Mouse (Mus musculus): Measurements from ENCODE around the gene Arl5c. TPM values are rescaled to one million over a fixed set of nuclear protein-coding genes. Genes with fewer than 3 reads are reported as not detected.

The Arl5c gene
- polyA plus RNA-seq (2015; fragmentation: Nextera tagmentation; extraction: Ambion mirVana) = 6.2 and 8.0 TPM in 2 replicates

GRCm38 (mm10) chr11:97995564-97996288 is at the start of gene Arl5c:
TSS of gene Arl5c (minus strand) at chr11:97996181.
- 0 out of 2 replicates have a peak within 1 kb of the TSS, but pooled peaks have one; percentile 10 for H3K27ac ChIP-seq (ENCODE audit: low read length)
- H3K9ac ChIP-seq (ENCODE audit: low read length) = peak within 1 kb of the TSS; percentile 63

GRCm38 (mm10) chr11:98045596-98045995 is 49.6 kb upstream of the Arl5c start:
- Histone ChIP-seq H3K4me2 (ENCODE audit: low read depth, low read length) (no peak overlapping the region), H3K27me3 (ENCODE audit: control insufficient read depth, insufficient read depth, low read depth, low read length) (peaks cover 9% of the 10 kb centered on the region), H3K4me3 (ENCODE audit: low read length) (no peak overlapping the region), H3K27ac (ENCODE audit: low read length) (no peak overlapping the region), H3K4me1 (replicated peaks; ENCODE audit: control insufficient read depth, insufficient read depth, low read length) (peaks cover 8% of the 10 kb centered on the region; the same call in 1 of the 2 replicates), H3K36me3 (ENCODE audit: control insufficient read depth, insufficient read depth, low read length) (no peaks in the 10 kb centered on the region), H3K9ac (ENCODE audit: low read length) (no peak overlapping the region), H3K9me3 (ENCODE audit: control insufficient read depth, low read length) (no peaks in the 10 kb centered on the region)
- 60% methylated on average over 4 of the region's 4 CpGs for WGBS
- ATAC-seq (ENCODE audit: low read depth) = no peak

More at GRCm38 (mm10) chr11:97995564-97996288, at the start of gene Arl5c:
- WGBS = under 1% methylated on average over 26 of the region's 26 CpGs
- Histone ChIP-seq H3K36me3 (ENCODE audit: control insufficient read depth, insufficient read depth, low read length) (no peaks in the 10 kb centered on the region), H3K4me2 (ENCODE audit: low read depth, low read length) (peak within 1 kb of the TSS; percentile 89), H3K9me3 (ENCODE audit: control insufficient read depth, low read length) (no peaks in the 10 kb centered on the region), H3K4me1 (replicated peaks; ENCODE audit: control insufficient read depth, insufficient read depth, low read length) (peaks cover 8% of the 10 kb centered on the region), H3K4me3 (ENCODE audit: low read length) (peak within 1 kb of the TSS; percentile 59), H3K27me3 (ENCODE audit: control insufficient read depth, insufficient read depth, low read depth, low read length) (no peaks in the 10 kb centered on the region)
- ATAC-seq (ENCODE audit: low read depth) = peak; percentile 68

GRCm38 (mm10) chr11:98044074-98044473 is 48.1 kb upstream of the Arl5c start:
- H3K4me2 ChIP-seq (ENCODE audit: low read depth, low read length) = peak overlapping the region; percentile 28; the same call in 1 of the 2 replicates
- H3K27ac ChIP-seq (ENCODE audit: low read length) = no peak overlapping the region
- no peak for ATAC-seq (ENCODE audit: low read depth)
- peaks cover 8% of the 10 kb centered on the region; the same call in 1 of the 2 replicates for H3K4me1 ChIP-seq (replicated peaks; ENCODE audit: control insufficient read depth, insufficient read depth, low read length)
- no peaks in the 10 kb centered on the region for H3K36me3 ChIP-seq (ENCODE audit: control insufficient read depth, insufficient read depth, low read length)
- no peak overlapping the region for H3K4me3 ChIP-seq (ENCODE audit: low read length)
- H3K9me3 ChIP-seq (ENCODE audit: control insufficient read depth, low read length) = no peaks in the 10 kb centered on the region
- no peaks in the 10 kb centered on the region for H3K27me3 ChIP-seq (ENCODE audit: control insufficient read depth, insufficient read depth, low read depth, low read length)
- whole genome bisulfite sequencing = 41% methylated on average over 5 of the region's 5 CpGs
- H3K9ac ChIP-seq (ENCODE audit: low read length) = 0 out of 2 replicates have a peak overlapping the region, but pooled peaks have one; percentile 21

GRCm38 (mm10) chr11:98042741-98043140 is 46.8 kb upstream of the Arl5c start:
- H3K9ac ChIP-seq (ENCODE audit: low read length) = no peak overlapping the region
- WGBS = 73% methylated on average over 6 of the region's 6 CpGs
- ATAC-seq (ENCODE audit: low read depth) = no peak
- no peaks in the 10 kb centered on the region for H3K27me3 ChIP-seq (ENCODE audit: control insufficient read depth, insufficient read depth, low read depth, low read length)
- no peak overlapping the region for H3K4me2 ChIP-seq (ENCODE audit: low read depth, low read length)
- no peaks in the 10 kb centered on the region for H3K36me3 ChIP-seq (ENCODE audit: control insufficient read depth, insufficient read depth, low read length)
- H3K9me3 ChIP-seq (ENCODE audit: control insufficient read depth, low read length) = no peaks in the 10 kb centered on the region
- no peak overlapping the region for H3K4me3 ChIP-seq (ENCODE audit: low read length)
- no peak overlapping the region for H3K27ac ChIP-seq (ENCODE audit: low read length)
- peaks cover 8% of the 10 kb centered on the region; the same call in 1 of the 2 replicates for H3K4me1 ChIP-seq (replicated peaks; ENCODE audit: control insufficient read depth, insufficient read depth, low read length)

GRCm38 (mm10) chr11:98040975-98041374 is 45.0 kb upstream of the Arl5c start:
- Histone ChIP-seq H3K4me2 (ENCODE audit: low read depth, low read length) (no peak overlapping the region), H3K36me3 (ENCODE audit: control insufficient read depth, insufficient read depth, low read length) (no peaks in the 10 kb centered on the region), H3K9me3 (ENCODE audit: control insufficient read depth, low read length) (no peaks in the 10 kb centered on the region), H3K27me3 (ENCODE audit: control insufficient read depth, insufficient read depth, low read depth, low read length) (peaks cover 12% of the 10 kb centered on the region), H3K9ac (ENCODE audit: low read length) (no peak overlapping the region), H3K27ac (ENCODE audit: low read length) (no peak overlapping the region), H3K4me1 (replicated peaks; ENCODE audit: control insufficient read depth, insufficient read depth, low read length) (peaks cover 11% of the 10 kb centered on the region), H3K4me3 (ENCODE audit: low read length) (no peak overlapping the region)
- ATAC-seq (ENCODE audit: low read depth) = no peak
- WGBS = 68% methylated on average over 8 of the region's 8 CpGs

GRCm38 (mm10) chr11:98037871-98038270 is 41.9 kb upstream of the Arl5c start:
- H3K9me3 ChIP-seq (ENCODE audit: control insufficient read depth, low read length) = no peaks in the 10 kb centered on the region
- no peak overlapping the region for H3K4me2 ChIP-seq (ENCODE audit: low read depth, low read length)
- no peaks in the 10 kb centered on the region for H3K36me3 ChIP-seq (ENCODE audit: control insufficient read depth, insufficient read depth, low read length)
- no peak overlapping the region for H3K27ac ChIP-seq (ENCODE audit: low read length)
- no peak overlapping the region for H3K9ac ChIP-seq (ENCODE audit: low read length)
- peaks cover 7% of the 10 kb centered on the region for H3K4me1 ChIP-seq (replicated peaks; ENCODE audit: control insufficient read depth, insufficient read depth, low read length)
- WGBS = 48% methylated on average over 14 of the region's 14 CpGs
- no peak overlapping the region for H3K4me3 ChIP-seq (ENCODE audit: low read length)
- peaks cover 17% of the 10 kb centered on the region for H3K27me3 ChIP-seq (ENCODE audit: control insufficient read depth, insufficient read depth, low read depth, low read length)
- ATAC-seq (ENCODE audit: low read depth) = no peak

- peaks cover 7% of the 10 kb centered on the region for H3K4me1 ChIP-seq (replicated peaks; ENCODE audit: control insufficient read depth, insufficient read depth, low read length)
- peaks cover 2% of the 10 kb centered on the region for H3K36me3 ChIP-seq (ENCODE audit: control insufficient read depth, insufficient read depth, low read length)
- H3K27me3 ChIP-seq (ENCODE audit: control insufficient read depth, insufficient read depth, low read depth, low read length) = peaks cover 17% of the 10 kb centered on the region
- under 1% methylated on average over 27 of the region's 27 CpGs for WGBS
- H3K4me3 ChIP-seq (ENCODE audit: low read length) = peak overlapping the region; percentile 40
- H3K9me3 ChIP-seq (ENCODE audit: control insufficient read depth, low read length) = no peaks in the 10 kb centered on the region
- peak; percentile 48 for ATAC-seq (ENCODE audit: low read depth)
- H3K27ac ChIP-seq (ENCODE audit: low read length) = no peak overlapping the region
- H3K9ac ChIP-seq (ENCODE audit: low read length) = peak overlapping the region; percentile 52
- H3K4me2 ChIP-seq (ENCODE audit: low read depth, low read length) = peak overlapping the region; percentile 61
These were observed 40.0 kb upstream of the Arl5c start for GRCm38 (mm10) chr11:98035977-98036377.

GRCm38 (mm10) chr11:98034840-98035239 is 38.9 kb upstream of the Arl5c start:
- no peak overlapping the region for H3K4me3 ChIP-seq (ENCODE audit: low read length)
- H3K4me1 ChIP-seq (replicated peaks; ENCODE audit: control insufficient read depth, insufficient read depth, low read length) = peaks cover 7% of the 10 kb centered on the region
- ATAC-seq (ENCODE audit: low read depth) = peak; percentile 46; the same call in 1 of the 2 replicates
- WGBS = 42% methylated on average over 4 of the region's 4 CpGs
- no peak overlapping the region for H3K27ac ChIP-seq (ENCODE audit: low read length)
- no peak overlapping the region for H3K9ac ChIP-seq (ENCODE audit: low read length)
- peaks cover 13% of the 10 kb centered on the region for H3K36me3 ChIP-seq (ENCODE audit: control insufficient read depth, insufficient read depth, low read length)
- H3K27me3 ChIP-seq (ENCODE audit: control insufficient read depth, insufficient read depth, low read depth, low read length) = peaks cover 17% of the 10 kb centered on the region
- no peak overlapping the region for H3K4me2 ChIP-seq (ENCODE audit: low read depth, low read length)
- H3K9me3 ChIP-seq (ENCODE audit: control insufficient read depth, low read length) = no peaks in the 10 kb centered on the region

GRCm38 (mm10) chr11:98034061-98034460 is 38.1 kb upstream of the Arl5c start:
- no peak overlapping the region for H3K9ac ChIP-seq (ENCODE audit: low read length)
- no peak overlapping the region for H3K4me2 ChIP-seq (ENCODE audit: low read depth, low read length)
- H3K27ac ChIP-seq (ENCODE audit: low read length) = no peak overlapping the region
- H3K4me1 ChIP-seq (replicated peaks; ENCODE audit: control insufficient read depth, insufficient read depth, low read length) = peaks cover 7% of the 10 kb centered on the region
- no peak for ATAC-seq (ENCODE audit: low read depth)
- 77% methylated on average over 5 of the region's 5 CpGs for WGBS
- no peaks in the 10 kb centered on the region for H3K9me3 ChIP-seq (ENCODE audit: control insufficient read depth, low read length)
- peaks cover 21% of the 10 kb centered on the region for H3K36me3 ChIP-seq (ENCODE audit: control insufficient read depth, insufficient read depth, low read length)
- no peak overlapping the region for H3K4me3 ChIP-seq (ENCODE audit: low read length)
- peaks cover 17% of the 10 kb centered on the region for H3K27me3 ChIP-seq (ENCODE audit: control insufficient read depth, insufficient read depth, low read depth, low read length)
